Mouse (Mus musculus): ENCODE results near the gene Dgcr2.

DNA sequence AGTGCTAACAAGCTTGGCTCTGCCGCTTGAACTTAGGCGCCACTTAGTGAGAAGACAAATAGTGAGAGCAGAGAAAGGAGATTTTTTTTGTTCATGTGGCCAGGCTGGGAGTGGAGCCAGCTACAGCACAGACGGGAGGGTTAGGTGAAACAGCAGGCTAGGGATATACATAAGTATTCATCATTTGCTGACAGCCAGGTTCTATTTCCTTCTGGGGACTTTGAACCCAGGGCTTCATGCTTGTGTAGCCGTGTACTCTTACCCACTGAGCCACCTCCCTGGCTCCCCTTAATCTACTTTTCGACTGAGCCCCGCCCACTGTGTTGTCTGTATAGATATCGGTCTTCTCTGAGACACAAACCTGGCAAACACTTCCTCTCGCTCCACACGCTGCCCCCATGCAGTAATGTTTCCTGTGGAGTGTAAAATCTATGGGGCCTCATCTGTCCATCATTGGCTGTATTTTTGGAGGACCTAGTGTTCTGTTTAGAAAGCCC is 40.9 kb upstream of the Dgcr2 start:
- TF ChIP-seq POLR2A (IDR thresholded peaks at IDR 0.05; ENCODE audit: borderline replicate concordance, extremely low read depth, insufficient read depth, insufficient read length, poor library complexity, severe bottlenecking), result no peak
- no peak for TF ChIP-seq CTCF (IDR thresholded peaks at IDR 0.05; ENCODE audit: borderline replicate concordance, extremely low read depth, insufficient read depth, insufficient read length)
